Mouse (Mus musculus) stomach, postnatal 0 days (tissue): ENCODE data around the gene Cdk19. TPM values are rescaled to one million over a fixed set of nuclear protein-coding genes. Genes with fewer than 3 reads are reported as not detected.

Experiments
- ATAC-seq: fragments of 200-750 bp; cut with Nextera tagmentation; 2 replicates; pipeline ENCODE4 v1.8.0; 2017; ENCODE audit not compliant: low FRiP score, low TSS enrichment
- DNase-seq: peaks from one replicate; pipeline ENCODE4 v3.0.0-alpha.2; 2016; ENCODE audit warnings: low spot score
- H3K27ac ChIP-seq: fragments of 300-500 bp; sonication (generic); replicated peaks from 2 replicates; pipeline ENCODE4 v1.5.1; 2014; ENCODE audit warnings: mild to moderate bottlenecking, control low read depth
- H3K27me3 ChIP-seq: fragments of 300-500 bp; sonication (generic); 2 replicates; pipeline ENCODE4 v1.6.1; 2014; ENCODE audit warnings: low read length; ENCODE audit not compliant: control insufficient read depth, insufficient read depth
- H3K36me3 ChIP-seq: fragments of 300-500 bp; sonication (generic); 2 replicates; pipeline ENCODE4 v1.6.1; 2014; ENCODE audit warnings: low read length, mixed read lengths; ENCODE audit not compliant: control insufficient read depth, insufficient read depth
- H3K4me1 ChIP-seq: fragments of 300-500 bp; sonication (generic); replicated peaks from 2 replicates; pipeline ENCODE4 v1.6.1; 2014; ENCODE audit warnings: antibody characterized with exemption; ENCODE audit not compliant: control insufficient read depth, insufficient read depth
- H3K4me2 ChIP-seq: fragments of 300-500 bp; sonication (generic); replicated peaks from 2 replicates; pipeline ENCODE4 v1.6.1; 2014; ENCODE audit warnings: low read depth, mild to moderate bottlenecking, control low read depth, moderate library complexity
- H3K4me3 ChIP-seq: fragments of 300-500 bp; sonication (generic); 2 replicates; pipeline ENCODE4 v1.5.1; 2014; ENCODE audit warnings: low read depth, low read length, control low read depth
- H3K9ac ChIP-seq: fragments of 300-500 bp; sonication (generic); 2 replicates; pipeline ENCODE4 v1.6.1; 2014; ENCODE audit warnings: mild to moderate bottlenecking, low read length, control low read depth, mixed read lengths
- H3K9me3 ChIP-seq: fragments of 300-500 bp; sonication (generic); 2 replicates; pipeline ENCODE4 v1.6.1; 2016; ENCODE audit warnings: low read length; ENCODE audit not compliant: control insufficient read depth
- CTCF ChIP-seq: IDR thresholded peaks from 2 replicates; pipeline ENCODE4 v1.5.1; 2016; ENCODE audit warnings: antibody characterized with exemption, low read depth, mild to moderate bottlenecking, moderate library complexity
- EP300 ChIP-seq: optimal IDR thresholded peaks from 2 replicates; pipeline ENCODE3; 2016; ENCODE audit warnings: antibody characterized with exemption
- WGBS: fragments of 180-500 bp; shearing (Covaris S2); extraction: QIAGEN DNeasy Blood & Tissue Kit; methylation state at CpG from one replicate; pipeline ENCODE4 v1.1.7; 2014; 5-methylcytosine and 5-hydroxymethylcytosine counted together
- polyA plus RNA-seq: library from polyadenylated mRNA; unstranded; fragments of >200 nt; fragmentation: Nextera tagmentation; extraction: Ambion mirVana; gene quantifications from 2 replicates; pipeline ENCODE4 v1.2.1, GENCODE M21; 2015

Gene Cdk19
- polyA plus RNA-seq, 1 experiment from 2014 or later, result 4.4 TPM

- Histone ChIP-seq H3K36me3 (no peaks in the 10 kb centered on the region), H3K4me1 (0 out of 2 replicates have a peak, but pooled peaks cover 4% of the 10 kb centered on the region), H3K9ac (no peak overlapping the region), H3K4me3 (no peak overlapping the region), H3K27ac (no peak overlapping the region), H3K9me3 (no peaks in the 10 kb centered on the region), H3K4me2 (no peak overlapping the region), H3K27me3 (no peaks in the 10 kb centered on the region)
- TF ChIP-seq CTCF (no peak), EP300 (no peak)
- ATAC-seq (peak; percentile 65; the same call in 1 of the 2 replicates), DNase-seq (peak; percentile 55)
- WGBS, result 64% methylated on average over 9 of the region's 9 CpGs
These were observed 93.0 kb downstream of the Cdk19 start for GRCm38 (mm10) chr10:40432375-40432774.

- Histone ChIP-seq H3K4me1 (no peaks in the 10 kb centered on the region), H3K4me3 (no peak overlapping the region), H3K27ac (no peak overlapping the region), H3K4me2 (no peak overlapping the region), H3K9me3 (no peaks in the 10 kb centered on the region), H3K36me3 (no peaks in the 10 kb centered on the region), H3K9ac (no peak overlapping the region), H3K27me3 (no peaks in the 10 kb centered on the region)
- ATAC-seq (no peak), DNase-seq (no peak)
- TF ChIP-seq EP300, result no peak
- TF ChIP-seq CTCF, result no peak
- 83% methylated on average over 12 of the region's 12 CpGs for WGBS
These were observed 96.0 kb downstream of the Cdk19 start for GRCm38 (mm10) chr10:40435402-40435801.

GRCm38 (mm10) chr10:40437117-40437516 is 97.8 kb downstream of the Cdk19 start:
- DNase-seq, result no peak
- WGBS, result 95% methylated on average over 3 of the region's 3 CpGs
- H3K4me2 ChIP-seq, result no peak overlapping the region
- H3K9ac ChIP-seq, result no peak overlapping the region
- TF ChIP-seq CTCF (no peak), EP300 (no peak)
- H3K9me3 ChIP-seq, result no peaks in the 10 kb centered on the region
- H3K27me3 ChIP-seq, result no peaks in the 10 kb centered on the region
- no peaks in the 10 kb centered on the region for H3K4me1 ChIP-seq
- no peak for ATAC-seq
- no peaks in the 10 kb centered on the region for H3K36me3 ChIP-seq
- no peak overlapping the region for H3K4me3 ChIP-seq
- H3K27ac ChIP-seq, result no peak overlapping the region

GRCm38 (mm10) chr10:40440740-40441139 is 101.4 kb downstream of the Cdk19 start:
- H3K4me3 ChIP-seq, result no peak overlapping the region
- no peak overlapping the region for H3K9ac ChIP-seq
- H3K4me1 ChIP-seq, result 0 out of 2 replicates have a peak, but pooled peaks cover 2% of the 10 kb centered on the region
- WGBS, result 36% methylated on average over 10 of the region's 10 CpGs
- ATAC-seq, result peak; percentile 69
- DNase-seq, result peak; percentile 49
- no peaks in the 10 kb centered on the region for H3K27me3 ChIP-seq
- no peaks in the 10 kb centered on the region for H3K9me3 ChIP-seq
- TF ChIP-seq CTCF (no peak), EP300 (no peak)
- peak overlapping the region; percentile 56 for H3K27ac ChIP-seq
- no peak overlapping the region for H3K4me2 ChIP-seq
- H3K36me3 ChIP-seq, result no peaks in the 10 kb centered on the region

GRCm38 (mm10) chr10:40442076-40442475 is 102.7 kb downstream of the Cdk19 start:
- no peak for DNase-seq
- Histone ChIP-seq H3K4me1 (0 out of 2 replicates have a peak, but pooled peaks cover 2% of the 10 kb centered on the region), H3K4me3 (no peak overlapping the region), H3K4me2 (no peak overlapping the region), H3K27ac (peak overlapping the region; percentile 63; the same call in 1 of the 2 replicates), H3K36me3 (no peaks in the 10 kb centered on the region), H3K27me3 (no peaks in the 10 kb centered on the region), H3K9me3 (no peaks in the 10 kb centered on the region), H3K9ac (no peak overlapping the region)
- no peak for ATAC-seq
- 80% methylated on average over 1 of the region's 1 CpGs for WGBS
- TF ChIP-seq CTCF (no peak), EP300 (no peak)

GRCm38 (mm10) chr10:40443371-40443770 is 104.0 kb downstream of the Cdk19 start:
- WGBS, result 54% methylated on average over 7 of the region's 7 CpGs
- H3K36me3 ChIP-seq, result no peaks in the 10 kb centered on the region
- H3K9ac ChIP-seq, result no peak overlapping the region
- H3K4me2 ChIP-seq, result no peak overlapping the region
- H3K9me3 ChIP-seq, result no peaks in the 10 kb centered on the region
- H3K4me3 ChIP-seq, result no peak overlapping the region
- no peaks in the 10 kb centered on the region for H3K27me3 ChIP-seq
- peak overlapping the region; percentile 74 for H3K27ac ChIP-seq
- H3K4me1 ChIP-seq, result 0 out of 2 replicates have a peak, but pooled peaks cover 4% of the 10 kb centered on the region
- ATAC-seq (no peak), DNase-seq (no peak)
- TF ChIP-seq CTCF, result no peak
- TF ChIP-seq EP300, result no peak
